Mouse (Mus musculus) liver, embryonic 14.5 days (tissue): ENCODE measurements around the gene Ptk6.

ENCODE experiments used
- CTCF ChIP-seq: IDR thresholded peaks from 2 replicates; pipeline ENCODE4 v1.5.1; 2016; ENCODE audit warnings: antibody characterized with exemption, low read depth, control low read depth
- EP300 ChIP-seq: IDR thresholded peaks from 2 replicates; pipeline ENCODE4 v1.6.1; 2016; ENCODE audit warnings: antibody characterized with exemption, low read depth

DNA sequence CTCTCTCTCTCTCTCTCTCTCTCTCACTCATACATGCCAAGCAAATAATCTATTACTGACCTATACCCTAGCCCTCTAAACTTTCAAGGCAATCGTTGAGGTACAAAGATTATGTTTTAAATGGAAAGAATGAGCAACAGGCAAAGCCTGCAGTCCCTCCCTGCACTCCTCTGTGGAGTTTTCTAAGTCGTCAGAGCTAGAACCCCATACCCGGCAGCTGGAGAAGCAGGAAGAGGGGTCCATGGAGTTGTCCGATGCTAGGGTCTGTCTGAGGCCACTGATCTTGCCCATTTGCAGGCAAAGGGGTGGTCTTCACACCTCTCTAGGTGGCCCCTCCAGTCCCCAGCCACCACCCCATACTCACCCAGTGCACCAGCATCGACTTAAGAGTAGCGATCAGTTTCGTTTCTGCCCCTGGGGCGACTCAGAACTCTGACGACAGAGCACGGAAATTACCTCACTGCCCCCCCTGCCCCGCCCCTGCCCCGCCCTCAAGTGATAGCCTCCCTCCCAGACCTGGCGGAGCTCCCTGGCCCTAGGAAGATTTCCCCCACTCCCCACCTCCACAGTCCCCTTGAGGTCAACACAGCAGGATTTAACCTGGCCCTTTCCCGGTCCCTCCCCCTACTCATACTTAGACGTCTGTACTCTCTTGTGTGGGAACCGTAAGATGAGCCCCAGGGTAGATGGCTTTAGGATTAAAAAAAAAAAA is 39.2 kb upstream of the Ptk6 start, which contains the start of gene Helz2:
- TF ChIP-seq CTCF, result no peak
- TF ChIP-seq EP300, result no peak
